Mouse (Mus musculus) left cerebral cortex, postnatal 4 days (tissue): Measurements from ENCODE around the gene Atp5b. TPM values are rescaled to one million over a fixed set of nuclear protein-coding genes. Genes with fewer than 3 reads are reported as not detected.
"Not testable (repeated sequence)": the region's sequence is repeated elsewhere in the genome, so short reads cannot be mapped to it uniquely, and the experiment has no call there.

Experiments used
- DNase-seq: peaks from one replicate; pipeline ENCODE4 v3.0.0-alpha.2; 2022
- intact Hi-C: fragments of 180-260 bp; cut with DNase I; formaldehyde crosslinking; loops from one replicate; pipeline ENCODE4 v1.15.1; 2025
- total RNA-seq, 2 experiments: library from RNA; stranded (reverse); gene quantifications; 2 replicates each; pipeline ENCODE4 v1.2.3; 2021

The Atp5b gene
- total RNA-seq, 2 experiments from 2014 or later = 1,302 to 1,309 TPM

- DNase-seq = no peak
- intact Hi-C loops = no loop called here
These were observed 17.0 kb upstream of the Atp5b start for GRCm38 (mm10) chr10:128066072-128066471.

GRCm38 (mm10) chr10:128069201-128069600 lies 13.9 kb upstream of the Atp5b start:
- no peak for DNase-seq
- intact Hi-C loops = no loop called here

- intact Hi-C loops, DNase-seq: not testable (repeated sequence)
These were observed 12.6 kb upstream of the Atp5b start for GRCm38 (mm10) chr10:128070432-128070831.

GRCm38 (mm10) chr10:128078269-128078668 lies 4.8 kb upstream of the Atp5b start:
- DNase-seq, intact Hi-C loops: not testable (repeated sequence)

- intact Hi-C loops = no loop called here
- DNase-seq = no peak
These were observed 2.6 kb upstream of the Atp5b start for GRCm38 (mm10) chr10:128080496-128080895.

GRCm38 (mm10) chr10:128081807-128082476 lies 1.1 kb upstream of the Atp5b start:
- no peak for DNase-seq
- intact Hi-C loops = no loop called here

- intact Hi-C loops = no loop called here
- DNase-seq = no peak
These were observed 630 bp upstream of the Atp5b start for GRCm38 (mm10) chr10:128082477-128082808.

GRCm38 (mm10) chr10:128083688-128084087 lies 615 bp downstream of the Atp5b start:
- peak; percentile 12 for DNase-seq
- intact Hi-C loops = no loop called here

- intact Hi-C loops = no loop called here
- DNase-seq = no peak
These were observed 1.1 kb downstream of the Atp5b start for GRCm38 (mm10) chr10:128084160-128084559.

- DNase-seq = peak; percentile 28
- intact Hi-C loops = no loop called here
These were observed 3.3 kb downstream of the Atp5b start for GRCm38 (mm10) chr10:128086391-128086790.

GRCm38 (mm10) chr10:128087216-128087615 lies 4.1 kb downstream of the Atp5b start:
- DNase-seq, intact Hi-C loops: not testable (repeated sequence)

GRCm38 (mm10) chr10:128088181-128088580 lies 5.1 kb downstream of the Atp5b start:
- DNase-seq = no peak

GRCm38 (mm10) chr10:128089842-128090241 lies 6.8 kb downstream of the Atp5b start:
- no peak for DNase-seq
- intact Hi-C loops = loop anchor here (5.0 kb wide), 1 partner anchor 97 kb away; no protein-coding TSS in a partner anchor

More at GRCm38 (mm10) chr10:128088181-128088580, 5.1 kb downstream of the Atp5b start:
- intact Hi-C loops = no loop called here

GRCm38 (mm10) chr10:128090651-128091563 lies 7.8 kb downstream of the Atp5b start:
- intact Hi-C loops = loop anchor here (5.0 kb wide), 1 partner anchor 96 kb away; no protein-coding TSS in a partner anchor
- peak; percentile 90 for DNase-seq

GRCm38 (mm10) chr10:128091564-128092505 lies 8.8 kb downstream of the Atp5b start, which contains the start of gene Baz2a:
Gene Baz2a, plus strand, starts transcription at chr10:128091577.
- intact Hi-C loops = loop anchor here (5.0 kb wide), 1 partner anchor 95 kb away; no protein-coding TSS in a partner anchor
- DNase-seq = peak; percentile 42

- peak; percentile 77 for DNase-seq
- intact Hi-C loops = loop anchor here (5.0 kb wide), 1 partner anchor 94 kb away; no protein-coding TSS in a partner anchor
These were observed 9.7 kb downstream of the Atp5b start for GRCm38 (mm10) chr10:128092506-128093495.

- intact Hi-C loops = loop anchor here (5.0 kb wide), 1 partner anchor 94 kb away; no protein-coding TSS in a partner anchor
- DNase-seq = peak; percentile 65
These were observed 10.6 kb downstream of the Atp5b start for GRCm38 (mm10) chr10:128093496-128094294.

GRCm38 (mm10) chr10:128094340-128094968 lies 11.4 kb downstream of the Atp5b start:
- intact Hi-C loops = loop anchor here (5.0 kb wide), 1 partner anchor 93 kb away; no protein-coding TSS in a partner anchor

More at GRCm38 (mm10) chr10:128094340-128094968, 11.4 kb downstream of the Atp5b start:
- DNase-seq = peak; percentile 75
